Mouse (Mus musculus) heart, embryonic 14.5 days (tissue): Measurements from ENCODE around the gene Hsh2d. TPM values are rescaled to one million over a fixed set of nuclear protein-coding genes. Genes with fewer than 3 reads are reported as not detected.

Source experiments
- ATAC-seq: fragments of 200-750 bp; cut with Nextera tagmentation; 2 replicates; pipeline ENCODE4 v1.8.0; 2017; ENCODE audit warnings: low read depth, moderate TSS enrichment; ENCODE audit not compliant: insufficient number of reproducible peaks, insufficient read depth, low FRiP score
- H3K27ac ChIP-seq, 2 experiments: fragments of 200-500 bp in 1 of 2; fragments of 300-500 bp in 1 of 2; sonication (generic) in 1 of 2; replicated peaks in 1 of 2; 2 replicates each; pipeline ENCODE4 v1.5.1; 2012 to 2014; ENCODE audit warnings: low read depth in 2 of 2, low read length in 2 of 2, control low read depth in 1 of 2, mild to moderate bottlenecking in 1 of 2, mixed read lengths in 1 of 2; ENCODE audit not compliant: control insufficient read depth in 1 of 2, insufficient read depth in 1 of 2
- H3K27me3 ChIP-seq: fragments of 300-500 bp; sonication (generic); 2 replicates; pipeline ENCODE4 v1.6.1; 2014; ENCODE audit warnings: mild to moderate bottlenecking, low read length, control low read depth; ENCODE audit not compliant: control insufficient read depth, insufficient read depth
- H3K36me3 ChIP-seq: fragments of 300-500 bp; sonication (generic); 2 replicates; pipeline ENCODE4 v1.6.1; 2014; ENCODE audit warnings: mild to moderate bottlenecking, control low read depth, low read length, mixed read lengths; ENCODE audit not compliant: control insufficient read depth, insufficient read depth
- H3K4me1 ChIP-seq, 2 experiments: fragments of 200-500 bp in 1 of 2; fragments of 300-500 bp in 1 of 2; sonication (generic) in 1 of 2; 2 replicates each; pipeline ENCODE4 v1.6.1; 2012 to 2014; ENCODE audit warnings: low read length in 2 of 2, control low read depth in 1 of 2, mixed read lengths in 1 of 2; ENCODE audit not compliant: control insufficient read depth in 2 of 2, insufficient read depth in 2 of 2
- H3K4me2 ChIP-seq: fragments of 300-500 bp; sonication (generic); 2 replicates; pipeline ENCODE4 v1.6.1; 2014; ENCODE audit warnings: mild to moderate bottlenecking, low read length
- H3K4me3 ChIP-seq, 2 experiments: fragments of 200-500 bp in 1 of 2; fragments of 300-500 bp in 1 of 2; sonication (generic) in 1 of 2; 2 replicates each; pipeline ENCODE4 v1.5.1; 2012 to 2014; ENCODE audit warnings: low read length in 2 of 2, mild to moderate bottlenecking in 2 of 2, control low read depth in 1 of 2, low read depth in 1 of 2, moderate library complexity in 1 of 2; ENCODE audit not compliant: control insufficient read depth in 1 of 2, insufficient read depth in 1 of 2
- H3K9ac ChIP-seq: fragments of 300-500 bp; sonication (generic); 2 replicates; pipeline ENCODE4 v1.6.1; 2014; ENCODE audit warnings: mild to moderate bottlenecking, low read length
- H3K9me3 ChIP-seq: fragments of 300-500 bp; sonication (generic); 2 replicates; pipeline ENCODE4 v1.6.1; 2016; ENCODE audit warnings: low read length, control low read depth; ENCODE audit not compliant: control insufficient read depth
- WGBS: fragments of 180-500 bp; shearing (Covaris S2); extraction: QIAGEN DNeasy Blood & Tissue Kit; methylation state at CpG from one replicate; pipeline ENCODE4 v1.1.7; 2014; 5-methylcytosine and 5-hydroxymethylcytosine counted together
- polyA plus RNA-seq: library from polyadenylated mRNA; unstranded; fragments of >200 nt; fragmentation: Nextera tagmentation; extraction: Ambion mirVana; gene quantifications from 2 replicates; pipeline ENCODE4 v1.2.1, GENCODE M21; 2014

Gene Hsh2d
- polyA plus RNA-seq, 1 experiment from 2014 or later: not detected

DNA sequence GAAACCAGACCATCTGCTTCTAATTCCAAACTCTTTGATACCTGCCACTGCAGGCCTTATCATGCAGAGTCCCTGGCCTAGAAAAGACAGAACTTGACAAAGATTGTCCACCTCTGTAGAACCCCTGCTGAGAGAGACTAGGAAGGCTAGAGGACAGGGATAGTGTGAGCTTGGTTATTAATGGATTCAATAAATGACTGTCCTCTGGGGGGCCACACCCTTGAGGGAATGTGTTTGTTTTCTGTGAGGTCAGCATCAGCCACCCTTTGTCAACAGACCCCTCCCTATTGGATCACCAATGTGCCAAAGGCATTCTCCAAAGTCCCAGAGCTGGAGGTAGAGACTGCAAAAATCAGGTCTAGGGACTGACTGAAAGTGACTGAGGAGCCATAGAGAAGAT is 2.6 kb downstream of the Hsh2d start:
- Histone ChIP-seq H3K9me3 (no peaks in the 10 kb centered on the region), H3K4me3 (no peak overlapping the region), H3K4me1 (no peaks in the 10 kb centered on the region; a peak in 1 of 4 replicates), H3K27me3 (no peaks in the 10 kb centered on the region), H3K27ac (no peak overlapping the region), H3K9ac (no peak overlapping the region), H3K4me2 (no peak overlapping the region), H3K36me3 (no peaks in the 10 kb centered on the region)
- no peak for ATAC-seq

DNA sequence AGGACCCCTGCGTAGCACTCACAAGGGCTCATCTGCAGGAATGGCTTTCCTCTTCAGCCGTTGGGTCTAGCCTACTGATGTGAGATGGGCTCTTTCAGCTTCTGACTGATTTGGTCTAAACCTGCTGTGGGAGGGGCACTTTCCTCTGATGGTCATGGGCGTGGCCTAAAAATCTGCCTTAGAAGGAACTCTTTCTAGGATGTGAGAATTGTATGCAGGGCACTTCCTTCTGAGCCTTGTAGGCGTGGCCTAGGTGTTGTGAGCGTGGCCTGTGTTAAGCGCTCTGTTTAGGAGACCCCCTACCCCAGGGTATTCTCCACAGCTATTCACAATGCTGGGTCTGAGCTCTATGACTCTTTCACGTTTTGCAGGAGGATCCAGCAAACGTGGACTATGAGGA is 8.6 kb downstream of the Hsh2d start:
- H3K4me2 ChIP-seq: no peak overlapping the region
- H3K36me3 ChIP-seq: no peaks in the 10 kb centered on the region
- no peak overlapping the region for H3K27ac ChIP-seq
- no peak overlapping the region for H3K4me3 ChIP-seq
- no peak overlapping the region for H3K9ac ChIP-seq
- no peak; the same call in 1 of the 2 replicates for ATAC-seq
- H3K27me3 ChIP-seq: no peaks in the 10 kb centered on the region
- H3K9me3 ChIP-seq: peaks cover 17% of the 10 kb centered on the region
- no peaks in the 10 kb centered on the region for H3K4me1 ChIP-seq
- WGBS: 52% methylated on average over 8 of the region's 8 CpGs

DNA sequence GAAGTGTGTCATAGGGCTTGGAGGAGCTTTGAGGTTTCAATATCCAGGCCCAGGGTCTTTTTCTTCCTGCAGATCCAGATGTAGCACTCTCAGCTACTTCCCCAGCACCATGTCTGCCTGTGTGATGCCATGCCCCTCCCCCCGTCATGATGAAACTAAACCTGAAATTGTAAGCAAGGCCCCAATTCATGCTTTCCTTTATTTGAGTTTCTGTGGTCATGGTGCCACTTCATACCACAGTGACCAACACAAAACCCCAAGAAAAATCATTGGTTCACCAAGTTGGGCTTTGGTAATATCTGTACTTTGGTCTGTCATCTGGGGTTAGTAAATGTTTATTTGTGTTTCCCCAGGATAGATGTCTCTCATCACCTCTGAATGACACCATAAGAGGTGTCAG is 19.1 kb downstream of the Hsh2d start:
- H3K4me3 ChIP-seq: no peak overlapping the region
- no peaks in the 10 kb centered on the region for H3K27me3 ChIP-seq
- no peaks in the 10 kb centered on the region for H3K4me1 ChIP-seq
- peaks cover 8% of the 10 kb centered on the region; the same call in 1 of the 2 replicates for H3K9me3 ChIP-seq
- no peak overlapping the region for H3K4me2 ChIP-seq
- ATAC-seq: no peak
- H3K9ac ChIP-seq: no peak overlapping the region
- 59% methylated on average over 1 of the region's 1 CpGs for WGBS
- no peak overlapping the region for H3K27ac ChIP-seq
- H3K36me3 ChIP-seq: no peaks in the 10 kb centered on the region

DNA sequence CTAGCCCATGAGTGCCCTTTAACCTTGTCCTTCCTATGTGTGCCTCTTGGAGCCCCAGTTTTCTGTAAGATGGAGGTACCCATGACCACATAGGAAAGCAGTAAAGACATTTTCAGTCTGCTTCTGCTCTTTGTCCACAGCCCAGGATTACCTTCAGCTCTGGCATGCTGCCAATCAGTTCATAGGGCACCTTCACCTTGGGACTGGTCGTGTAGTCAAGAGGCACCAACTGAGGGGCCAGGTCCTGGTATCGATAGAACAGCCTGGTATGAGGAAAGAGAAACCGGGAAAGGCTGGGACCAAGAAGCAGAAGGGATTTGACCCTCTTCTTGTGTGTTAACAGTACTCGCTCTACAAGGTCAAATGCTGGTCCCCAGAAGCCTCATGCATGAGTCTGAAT is 20.8 kb downstream of the Hsh2d start:
- H3K4me3 ChIP-seq: no peak overlapping the region
- no peaks in the 10 kb centered on the region for H3K9me3 ChIP-seq
- no peak for ATAC-seq
- no peaks in the 10 kb centered on the region for H3K4me1 ChIP-seq
- no peak overlapping the region for H3K9ac ChIP-seq
- no peaks in the 10 kb centered on the region for H3K27me3 ChIP-seq
- no peak overlapping the region for H3K4me2 ChIP-seq
- H3K36me3 ChIP-seq: no peaks in the 10 kb centered on the region
- no peak overlapping the region for H3K27ac ChIP-seq
- WGBS: 63% methylated on average over 4 of the region's 4 CpGs

DNA sequence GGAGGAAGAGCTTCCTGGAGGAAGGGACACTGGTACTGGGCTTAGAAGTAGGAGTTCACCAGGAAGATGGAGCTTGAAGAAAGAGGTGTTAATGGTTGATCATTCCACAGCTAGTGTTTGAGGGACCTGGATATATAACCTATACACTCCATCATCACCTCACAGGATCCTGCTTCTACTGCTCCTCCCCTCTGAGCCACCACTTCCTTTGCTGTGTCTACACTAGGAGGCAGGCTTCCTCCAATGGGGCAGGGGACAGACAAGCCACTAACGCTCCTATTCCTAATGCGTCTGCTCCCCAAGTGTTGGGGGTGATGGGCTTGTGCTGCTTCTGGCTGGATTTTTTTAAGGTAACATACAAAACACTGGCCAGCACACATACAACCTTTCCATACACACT is 21.3 kb downstream of the Hsh2d start:
- Histone ChIP-seq H3K27me3 (no peaks in the 10 kb centered on the region), H3K36me3 (no peaks in the 10 kb centered on the region), H3K4me3 (no peak overlapping the region), H3K9ac (no peak overlapping the region), H3K27ac (no peak overlapping the region), H3K4me1 (no peaks in the 10 kb centered on the region), H3K9me3 (no peaks in the 10 kb centered on the region), H3K4me2 (no peak overlapping the region)
- 50% methylated on average over 2 of the region's 2 CpGs for WGBS
- ATAC-seq: no peak

DNA sequence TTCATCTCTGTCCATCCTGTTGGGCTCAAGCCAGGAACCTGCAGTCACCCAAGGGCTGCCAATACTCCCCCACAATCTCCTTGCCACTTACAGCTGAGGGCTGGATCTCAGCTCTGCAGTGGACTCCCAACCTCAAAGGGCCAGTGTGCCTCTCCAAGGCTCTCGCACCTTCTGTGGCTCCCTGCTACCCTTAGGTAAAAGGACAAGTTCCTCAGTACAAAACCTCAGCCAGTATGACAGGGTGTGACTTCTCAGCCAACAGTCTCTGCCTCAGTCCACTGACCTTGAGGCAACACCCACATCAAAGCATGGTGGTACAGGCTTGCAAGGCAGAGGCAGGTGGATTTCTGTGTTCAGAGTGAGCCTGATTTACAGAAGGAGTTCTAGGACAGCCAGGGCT is 22.4 kb downstream of the Hsh2d start:
- H3K4me1 ChIP-seq: no peaks in the 10 kb centered on the region
- no peak overlapping the region for H3K9ac ChIP-seq
- no peak overlapping the region for H3K27ac ChIP-seq
- H3K9me3 ChIP-seq: no peaks in the 10 kb centered on the region
- WGBS: 79% methylated on average over 1 of the region's 1 CpGs
- H3K36me3 ChIP-seq: no peaks in the 10 kb centered on the region
- no peak for ATAC-seq
- H3K4me3 ChIP-seq: no peak overlapping the region
- no peak overlapping the region for H3K4me2 ChIP-seq
- no peaks in the 10 kb centered on the region for H3K27me3 ChIP-seq

DNA sequence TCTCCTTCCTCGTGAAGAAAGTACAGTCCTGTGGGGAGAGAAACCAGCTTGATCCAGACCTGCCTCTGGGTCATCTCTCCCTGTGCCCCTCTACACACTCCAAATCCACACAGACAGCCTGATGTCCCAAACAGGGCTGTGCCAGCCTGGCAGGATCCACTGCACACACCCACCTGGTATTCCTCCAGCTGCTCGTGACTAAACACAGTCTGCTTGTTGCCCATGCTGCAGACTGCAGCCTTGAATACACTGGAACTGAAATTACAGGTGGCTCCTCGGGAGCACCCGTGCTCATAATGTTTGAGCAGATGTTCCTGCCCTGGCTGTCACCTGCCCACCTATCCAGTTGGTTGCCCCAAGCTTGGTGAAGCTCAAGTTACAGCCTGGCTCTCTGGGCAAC is 23.3 kb downstream of the Hsh2d start, which contains the start of gene Cib3:
Gene Cib3 (minus strand): TSS at position 87 of the 400 bp plus-strand sequence.
- Histone ChIP-seq H3K27me3 (peaks cover 4% of the 10 kb centered on the region; the same call in 1 of the 2 replicates), H3K4me1 (no peaks in the 10 kb centered on the region), H3K9me3 (no peaks in the 10 kb centered on the region), H3K4me3 (no peak within 1 kb of the TSS), H3K4me2 (no peak within 1 kb of the TSS), H3K9ac (no peak within 1 kb of the TSS), H3K36me3 (no peaks in the 10 kb centered on the region), H3K27ac (no peak within 1 kb of the TSS)
- WGBS: 59% methylated on average over 4 of the region's 4 CpGs
- ATAC-seq: no peak

DNA sequence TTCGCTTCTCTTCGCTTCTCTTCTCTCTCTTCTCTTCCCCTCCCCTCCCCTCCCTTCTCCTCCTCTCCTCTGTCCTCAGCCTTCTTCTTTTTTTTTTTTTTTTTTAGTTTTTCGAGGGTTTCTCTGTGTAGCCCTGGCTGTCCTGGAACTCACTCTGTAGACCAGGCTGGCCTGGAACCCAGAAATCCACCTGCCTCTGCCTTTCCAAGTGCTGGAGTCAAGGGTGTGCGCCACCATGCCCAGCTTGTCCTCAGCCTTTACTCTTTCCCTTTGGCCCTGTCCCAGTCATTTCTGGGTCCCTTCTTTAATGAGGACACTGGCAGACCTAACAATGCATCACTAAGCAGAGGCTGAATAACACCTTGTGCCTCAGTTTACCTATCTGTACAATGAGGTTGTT is 24.1 kb downstream of the Hsh2d start, which contains the start of gene Gm11034:
Gene Gm11034 (minus strand): TSS at position 101 of the 400 bp plus-strand sequence.
- no peak within 1 kb of the TSS for H3K4me2 ChIP-seq
- 70% methylated on average over 4 of the region's 4 CpGs for WGBS

More for the DNA sequence above, 24.1 kb downstream of the Hsh2d start, which contains the start of gene Gm11034:
- Histone ChIP-seq H3K36me3 (no peaks in the 10 kb centered on the region), H3K9ac (no peak within 1 kb of the TSS), H3K4me1 (no peaks in the 10 kb centered on the region), H3K27me3 (peaks cover 4% of the 10 kb centered on the region; the same call in 1 of the 2 replicates), H3K4me3 (no peak within 1 kb of the TSS), H3K27ac (no peak within 1 kb of the TSS), H3K9me3 (no peaks in the 10 kb centered on the region)
- ATAC-seq: no peak
